Mouse (Mus musculus): ENCODE data around the gene Slc38a4.

GRCm38 (mm10) chr15:96953938-96954238 lies 101.9 kb downstream of the Slc38a4 start:
- no peak for TF ChIP-seq CTCF (IDR thresholded peaks at IDR 0.05; ENCODE audit: borderline replicate concordance, insufficient read depth, low read depth, low read length)
- no peak for TF ChIP-seq POLR2A (IDR thresholded peaks at IDR 0.05; ENCODE audit: borderline replicate concordance, insufficient read depth, low read length)
